Mouse (Mus musculus) stomach, postnatal 0 days (tissue): ENCODE measurements around the gene Med10. TPM values are rescaled to one million over a fixed set of nuclear protein-coding genes. Genes with fewer than 3 reads are reported as not detected.

Experiments
- ATAC-seq: fragments of 200-750 bp; cut with Nextera tagmentation; 2 replicates; pipeline ENCODE4 v1.8.0; 2017; ENCODE audit not compliant: low FRiP score, low TSS enrichment
- DNase-seq: peaks from one replicate; pipeline ENCODE4 v3.0.0-alpha.2; 2016; ENCODE audit warnings: low spot score
- H3K27ac ChIP-seq: fragments of 300-500 bp; sonication (generic); replicated peaks from 2 replicates; pipeline ENCODE4 v1.5.1; 2014; ENCODE audit warnings: mild to moderate bottlenecking, control low read depth
- H3K27me3 ChIP-seq: fragments of 300-500 bp; sonication (generic); 2 replicates; pipeline ENCODE4 v1.6.1; 2014; ENCODE audit warnings: low read length; ENCODE audit not compliant: control insufficient read depth, insufficient read depth
- H3K36me3 ChIP-seq: fragments of 300-500 bp; sonication (generic); 2 replicates; pipeline ENCODE4 v1.6.1; 2014; ENCODE audit warnings: low read length, mixed read lengths; ENCODE audit not compliant: control insufficient read depth, insufficient read depth
- H3K4me1 ChIP-seq: fragments of 300-500 bp; sonication (generic); replicated peaks from 2 replicates; pipeline ENCODE4 v1.6.1; 2014; ENCODE audit warnings: antibody characterized with exemption; ENCODE audit not compliant: control insufficient read depth, insufficient read depth
- H3K4me2 ChIP-seq: fragments of 300-500 bp; sonication (generic); replicated peaks from 2 replicates; pipeline ENCODE4 v1.6.1; 2014; ENCODE audit warnings: low read depth, mild to moderate bottlenecking, control low read depth, moderate library complexity
- H3K4me3 ChIP-seq: fragments of 300-500 bp; sonication (generic); 2 replicates; pipeline ENCODE4 v1.5.1; 2014; ENCODE audit warnings: low read depth, low read length, control low read depth
- H3K9ac ChIP-seq: fragments of 300-500 bp; sonication (generic); 2 replicates; pipeline ENCODE4 v1.6.1; 2014; ENCODE audit warnings: mild to moderate bottlenecking, low read length, control low read depth, mixed read lengths
- H3K9me3 ChIP-seq: fragments of 300-500 bp; sonication (generic); 2 replicates; pipeline ENCODE4 v1.6.1; 2016; ENCODE audit warnings: low read length; ENCODE audit not compliant: control insufficient read depth
- CTCF ChIP-seq: IDR thresholded peaks from 2 replicates; pipeline ENCODE4 v1.5.1; 2016; ENCODE audit warnings: antibody characterized with exemption, low read depth, mild to moderate bottlenecking, moderate library complexity
- EP300 ChIP-seq: optimal IDR thresholded peaks from 2 replicates; pipeline ENCODE3; 2016; ENCODE audit warnings: antibody characterized with exemption
- WGBS: fragments of 180-500 bp; shearing (Covaris S2); extraction: QIAGEN DNeasy Blood & Tissue Kit; methylation state at CpG from one replicate; pipeline ENCODE4 v1.1.7; 2014; 5-methylcytosine and 5-hydroxymethylcytosine counted together
- polyA plus RNA-seq: library from polyadenylated mRNA; unstranded; fragments of >200 nt; fragmentation: Nextera tagmentation; extraction: Ambion mirVana; gene quantifications from 2 replicates; pipeline ENCODE4 v1.2.1, GENCODE M21; 2015

Med10 gene
- polyA plus RNA-seq, 1 experiment from 2014 or later: 102 TPM

GRCm38 (mm10) chr13:69794808-69795207 is 7.4 kb upstream of the Med10 start:
- H3K27ac ChIP-seq: no peak overlapping the region
- no peaks in the 10 kb centered on the region for H3K36me3 ChIP-seq
- H3K4me3 ChIP-seq: no peak overlapping the region
- no peak overlapping the region for H3K4me2 ChIP-seq
- H3K4me1 ChIP-seq: no peaks in the 10 kb centered on the region
- no peak for DNase-seq
- H3K9ac ChIP-seq: no peak overlapping the region
- WGBS: 56% methylated on average over 7 of the region's 7 CpGs
- no peaks in the 10 kb centered on the region for H3K27me3 ChIP-seq
- TF ChIP-seq CTCF: no peak
- TF ChIP-seq EP300: no peak
- no peak for ATAC-seq
- no peaks in the 10 kb centered on the region for H3K9me3 ChIP-seq

- Histone ChIP-seq H3K4me2 (peak overlapping the region; percentile 98), H3K4me1 (no peaks in the 10 kb centered on the region), H3K9ac (peak overlapping the region; percentile 92), H3K4me3 (peak overlapping the region; percentile 89), H3K9me3 (no peaks in the 10 kb centered on the region), H3K27me3 (no peaks in the 10 kb centered on the region), H3K27ac (peak overlapping the region; percentile 73), H3K36me3 (peaks cover 7% of the 10 kb centered on the region)
- DNase-seq (peak; percentile 96), ATAC-seq (peak; percentile 96)
- TF ChIP-seq CTCF: no peak
- TF ChIP-seq EP300: no peak
- 1% methylated on average over 55 of the region's 55 CpGs for WGBS
Observed at GRCm38 (mm10) chr13:69809681-69810611, 7.8 kb downstream of the Med10 start.

- Histone ChIP-seq H3K4me2 (peak overlapping the region; percentile 98), H3K4me3 (peak overlapping the region; percentile 89; the same call in 1 of the 2 replicates), H3K9me3 (no peaks in the 10 kb centered on the region), H3K9ac (peak overlapping the region; percentile 92), H3K4me1 (no peaks in the 10 kb centered on the region), H3K27me3 (no peaks in the 10 kb centered on the region), H3K36me3 (peaks cover 14% of the 10 kb centered on the region), H3K27ac (no peak overlapping the region)
- DNase-seq (no peak), ATAC-seq (no peak)
- TF ChIP-seq CTCF (no peak), EP300 (no peak)
- 83% methylated on average over 14 of the region's 14 CpGs for WGBS
Observed at GRCm38 (mm10) chr13:69810936-69811680, 8.9 kb downstream of the Med10 start.

- ATAC-seq: no peak
- no peaks in the 10 kb centered on the region for H3K9me3 ChIP-seq
- H3K27ac ChIP-seq: no peak overlapping the region
- H3K27me3 ChIP-seq: no peaks in the 10 kb centered on the region
- H3K4me1 ChIP-seq: no peaks in the 10 kb centered on the region
- no peak overlapping the region for H3K4me2 ChIP-seq
- TF ChIP-seq CTCF (no peak), EP300 (no peak)
- no peak for DNase-seq
- peaks cover 22% of the 10 kb centered on the region for H3K36me3 ChIP-seq
- WGBS: 93% methylated on average over 5 of the region's 5 CpGs
- H3K4me3 ChIP-seq: no peak overlapping the region
- no peak overlapping the region for H3K9ac ChIP-seq
Observed at GRCm38 (mm10) chr13:69813870-69814269, 11.7 kb downstream of the Med10 start.

- DNase-seq: no peak
- Histone ChIP-seq H3K4me2 (no peak overlapping the region), H3K4me3 (no peak overlapping the region), H3K9me3 (no peaks in the 10 kb centered on the region), H3K9ac (no peak overlapping the region), H3K27ac (no peak overlapping the region), H3K36me3 (peaks cover 19% of the 10 kb centered on the region), H3K27me3 (no peaks in the 10 kb centered on the region), H3K4me1 (no peaks in the 10 kb centered on the region)
- no peak for TF ChIP-seq EP300
- no peak for TF ChIP-seq CTCF
- WGBS: 90% methylated on average over 4 of the region's 4 CpGs
- no peak for ATAC-seq
Observed at GRCm38 (mm10) chr13:69818306-69818705, 16.1 kb downstream of the Med10 start.
